Mouse (Mus musculus): Measurements from ENCODE around the gene Fam213b. TPM values are rescaled to one million over a fixed set of nuclear protein-coding genes. Genes with fewer than 3 reads are reported as not detected.

Gene Fam213b
- polyA plus RNA-seq, 1 experiment from 2014 or later: 57.3 TPM

- no peak for ATAC-seq (ENCODE audit: insufficient number of reproducible peaks, low FRiP score, low TSS enrichment, low read depth)
- 78% methylated on average over 7 of the region's 7 CpGs for WGBS
- H3K9me3 ChIP-seq: no peaks in the 10 kb centered on the region
These were observed 29.5 kb downstream of the Fam213b start, which contains the start of gene Mmel1 for GRCm38 (mm10) chr4:154869440-154869839. Gene Mmel1, plus strand, starts transcription at chr4:154869585.

GRCm38 (mm10) chr4:154867257-154867656, 31.7 kb downstream of the Fam213b start:
- 73% methylated on average over 6 of the region's 6 CpGs for WGBS
- Histone ChIP-seq H3K9me3 (no peaks in the 10 kb centered on the region), H3K27ac (no peak overlapping the region), H3K9ac (no peak overlapping the region), H3K4me3 (no peak overlapping the region), H3K27me3 (peaks cover 6% of the 10 kb centered on the region; the same call in 1 of the 2 replicates), H3K4me1 (peaks cover 25% of the 10 kb centered on the region), H3K36me3 (no peaks in the 10 kb centered on the region), H3K4me2 (no peak overlapping the region)
- ATAC-seq (ENCODE audit: insufficient number of reproducible peaks, low FRiP score, low TSS enrichment, low read depth): no peak

More at GRCm38 (mm10) chr4:154869440-154869839, 29.5 kb downstream of the Fam213b start, which contains the start of gene Mmel1:
- H3K27ac ChIP-seq: no peak within 1 kb of the TSS
- peaks cover 6% of the 10 kb centered on the region; the same call in 1 of the 2 replicates for H3K27me3 ChIP-seq
- H3K4me2 ChIP-seq: no peak within 1 kb of the TSS
- no peak within 1 kb of the TSS for H3K9ac ChIP-seq
- no peak within 1 kb of the TSS for H3K4me3 ChIP-seq
- peaks cover 20% of the 10 kb centered on the region for H3K4me1 ChIP-seq
- no peaks in the 10 kb centered on the region for H3K36me3 ChIP-seq

GRCm38 (mm10) chr4:154866391-154866790, 32.5 kb downstream of the Fam213b start:
- Histone ChIP-seq H3K27ac (no peak overlapping the region), H3K27me3 (no peaks in the 10 kb centered on the region), H3K4me2 (no peak overlapping the region), H3K36me3 (no peaks in the 10 kb centered on the region), H3K9ac (no peak overlapping the region), H3K4me3 (no peak overlapping the region), H3K4me1 (peaks cover 18% of the 10 kb centered on the region), H3K9me3 (no peaks in the 10 kb centered on the region)
- no peak for ATAC-seq (ENCODE audit: insufficient number of reproducible peaks, low FRiP score, low TSS enrichment, low read depth)
- WGBS: 84% methylated on average over 5 of the region's 5 CpGs

DNA sequence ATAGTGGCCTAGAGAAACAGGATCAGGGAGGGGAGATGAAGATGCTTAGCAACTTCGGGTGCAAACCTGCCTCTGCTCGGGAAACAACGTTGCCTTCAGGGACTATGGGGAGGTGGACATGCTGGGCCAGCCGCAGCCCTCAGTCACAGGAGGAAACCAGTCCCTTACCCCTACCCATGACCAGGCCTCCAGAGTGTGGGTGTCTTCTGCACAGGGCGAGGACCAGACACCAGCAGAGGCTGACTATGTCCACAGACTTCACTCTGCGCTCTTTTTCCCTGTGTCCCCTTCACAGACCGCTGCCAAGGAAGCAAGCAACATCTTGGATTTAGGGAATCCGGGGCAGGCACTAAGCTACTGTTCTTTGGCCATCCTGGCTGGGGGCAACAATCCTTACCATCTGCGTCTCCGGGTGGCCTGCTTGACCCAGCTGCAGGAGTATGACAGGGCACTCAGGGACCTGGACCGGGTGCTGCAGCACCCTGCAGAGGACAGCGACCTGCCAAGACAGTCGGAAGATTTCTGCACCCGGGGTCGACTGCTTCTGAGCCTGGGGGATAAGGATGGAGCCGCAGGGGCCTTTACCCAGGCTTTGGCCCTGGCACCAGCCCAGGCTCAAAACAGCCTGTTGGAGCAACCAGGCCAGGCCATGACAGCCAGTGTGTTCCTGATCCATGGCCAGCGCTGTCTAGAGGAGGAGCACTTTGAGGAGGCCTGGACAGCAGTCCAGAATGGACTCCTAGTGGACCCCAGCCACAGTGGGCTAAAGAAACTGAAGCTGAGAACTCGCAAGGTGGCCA, 33.8 kb downstream of the Fam213b start:
- Histone ChIP-seq H3K4me2 (peak overlapping the region; percentile 58), H3K9ac (no peak overlapping the region), H3K4me1 (peaks cover 18% of the 10 kb centered on the region), H3K9me3 (no peaks in the 10 kb centered on the region), H3K4me3 (peak overlapping the region; percentile 39; the same call in 1 of the 2 replicates), H3K27me3 (no peaks in the 10 kb centered on the region; the same call in 1 of the 2 replicates), H3K36me3 (no peaks in the 10 kb centered on the region), H3K27ac (peak overlapping the region; percentile 85)
- 72% methylated on average over 18 of the region's 18 CpGs for WGBS
- no peak for ATAC-seq (ENCODE audit: insufficient number of reproducible peaks, low FRiP score, low TSS enrichment, low read depth)

- peaks cover 18% of the 10 kb centered on the region for H3K4me1 ChIP-seq
- peak overlapping the region; percentile 58 for H3K4me2 ChIP-seq
- no peaks in the 10 kb centered on the region for H3K9me3 ChIP-seq
- H3K9ac ChIP-seq: peak overlapping the region; percentile 42
- peak overlapping the region; percentile 39 for H3K4me3 ChIP-seq
- under 1% methylated on average over 18 of the region's 18 CpGs for WGBS
- no peaks in the 10 kb centered on the region; the same call in 1 of the 2 replicates for H3K27me3 ChIP-seq
- ATAC-seq (ENCODE audit: insufficient number of reproducible peaks, low FRiP score, low TSS enrichment, low read depth): peak; percentile 84; the same call in 1 of the 2 replicates
- peak overlapping the region; percentile 85 for H3K27ac ChIP-seq
- H3K36me3 ChIP-seq: no peaks in the 10 kb centered on the region
These were observed 34.6 kb downstream of the Fam213b start for GRCm38 (mm10) chr4:154864271-154864771.

- 79% methylated on average over 3 of the region's 3 CpGs for WGBS
- Histone ChIP-seq H3K9me3 (no peaks in the 10 kb centered on the region), H3K27me3 (no peaks in the 10 kb centered on the region; the same call in 1 of the 2 replicates), H3K36me3 (no peaks in the 10 kb centered on the region), H3K27ac (peak overlapping the region; percentile 85; the same call in 1 of the 2 replicates), H3K4me1 (peaks cover 18% of the 10 kb centered on the region), H3K4me2 (no peak overlapping the region), H3K9ac (no peak overlapping the region), H3K4me3 (no peak overlapping the region)
- ATAC-seq (ENCODE audit: insufficient number of reproducible peaks, low FRiP score, low TSS enrichment, low read depth): no peak
These were observed 35.4 kb downstream of the Fam213b start for GRCm38 (mm10) chr4:154863436-154863935.

- Histone ChIP-seq H3K4me1 (peaks cover 18% of the 10 kb centered on the region), H3K36me3 (no peaks in the 10 kb centered on the region), H3K9ac (no peak overlapping the region), H3K4me3 (no peak overlapping the region), H3K4me2 (no peak overlapping the region), H3K9me3 (no peaks in the 10 kb centered on the region), H3K27ac (no peak overlapping the region), H3K27me3 (no peaks in the 10 kb centered on the region; the same call in none of the 2 replicates)
- WGBS: 82% methylated on average over 5 of the region's 5 CpGs
- ATAC-seq (ENCODE audit: insufficient number of reproducible peaks, low FRiP score, low TSS enrichment, low read depth): no peak
These were observed 37.0 kb downstream of the Fam213b start for GRCm38 (mm10) chr4:154861967-154862366.

GRCm38 (mm10) chr4:154858601-154859000, 40.3 kb downstream of the Fam213b start:
- no peak overlapping the region for H3K27ac ChIP-seq
- no peak overlapping the region for H3K4me3 ChIP-seq
- WGBS: 74% methylated on average over 3 of the region's 3 CpGs
- H3K9me3 ChIP-seq: no peaks in the 10 kb centered on the region
- no peaks in the 10 kb centered on the region for H3K36me3 ChIP-seq
- peaks cover 15% of the 10 kb centered on the region for H3K4me1 ChIP-seq
- no peak overlapping the region for H3K4me2 ChIP-seq
- ATAC-seq (ENCODE audit: insufficient number of reproducible peaks, low FRiP score, low TSS enrichment, low read depth): no peak
- H3K27me3 ChIP-seq: peaks cover 33% of the 10 kb centered on the region
- H3K9ac ChIP-seq: no peak overlapping the region

GRCm38 (mm10) chr4:154857366-154858240, 41.3 kb downstream of the Fam213b start:
- ATAC-seq (ENCODE audit: insufficient number of reproducible peaks, low FRiP score, low TSS enrichment, low read depth): no peak
- no peaks in the 10 kb centered on the region for H3K36me3 ChIP-seq
- no peak overlapping the region for H3K4me2 ChIP-seq
- H3K27ac ChIP-seq: no peak overlapping the region
- peaks cover 15% of the 10 kb centered on the region for H3K4me1 ChIP-seq
- peaks cover 34% of the 10 kb centered on the region for H3K27me3 ChIP-seq
- H3K9ac ChIP-seq: no peak overlapping the region
- no peaks in the 10 kb centered on the region for H3K9me3 ChIP-seq
- WGBS: 70% methylated on average over 10 of the region's 10 CpGs
- no peak overlapping the region for H3K4me3 ChIP-seq

- WGBS: 86% methylated on average over 7 of the region's 7 CpGs
- ATAC-seq (ENCODE audit: insufficient number of reproducible peaks, low FRiP score, low TSS enrichment, low read depth): no peak
- Histone ChIP-seq H3K36me3 (no peaks in the 10 kb centered on the region), H3K9me3 (no peaks in the 10 kb centered on the region), H3K9ac (no peak overlapping the region), H3K27ac (no peak overlapping the region), H3K27me3 (peaks cover 34% of the 10 kb centered on the region), H3K4me2 (peak overlapping the region; percentile 96), H3K4me1 (peaks cover 15% of the 10 kb centered on the region), H3K4me3 (peak overlapping the region; percentile 55)
These were observed 42.1 kb downstream of the Fam213b start for GRCm38 (mm10) chr4:154856882-154857281.

DNA sequence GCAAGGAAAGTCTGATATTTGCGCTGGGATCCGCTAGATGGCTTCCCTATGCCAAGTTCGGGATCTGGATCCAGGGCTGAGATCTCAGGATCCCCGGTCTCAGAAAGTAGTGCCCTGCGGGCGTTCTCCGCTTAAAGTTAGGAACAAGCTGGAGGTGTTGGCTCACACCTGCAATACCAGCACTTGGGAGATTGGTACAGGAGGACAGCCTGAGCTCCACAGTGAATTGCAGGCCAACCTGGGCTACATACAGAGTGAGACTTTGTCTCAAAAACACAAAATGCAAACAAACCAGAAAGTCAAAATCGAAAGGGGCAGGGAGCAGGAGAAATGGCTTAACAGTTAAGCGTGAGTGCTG, 42.5 kb downstream of the Fam213b start:
- peaks cover 34% of the 10 kb centered on the region for H3K27me3 ChIP-seq
- H3K9ac ChIP-seq: peak overlapping the region; percentile 40
- peak overlapping the region; percentile 55 for H3K4me3 ChIP-seq
- H3K9me3 ChIP-seq: no peaks in the 10 kb centered on the region
- 16% methylated on average over 9 of the region's 9 CpGs for WGBS
- no peak for ATAC-seq (ENCODE audit: insufficient number of reproducible peaks, low FRiP score, low TSS enrichment, low read depth)
- H3K27ac ChIP-seq: no peak overlapping the region
- no peaks in the 10 kb centered on the region for H3K36me3 ChIP-seq
- H3K4me1 ChIP-seq: peaks cover 15% of the 10 kb centered on the region
- peak overlapping the region; percentile 96 for H3K4me2 ChIP-seq

All from limb, embryonic 15.5 days (tissue).